Comparison of ENCODE assay signal across 8 mouse cellular contexts in genomic region chr1:37299540-37300491, GRCm38 (mm10). TPM values are rescaled to one million over a fixed set of nuclear protein-coding genes. Genes with fewer than 3 reads are reported as not detected.
A peak's percentile ranks its signal among the peaks of the same experiment; 100 is the strongest.
DNase-seq lines count a peak whose midpoint lies in the region; ATAC-seq and TF ChIP-seq lines count a peak whose summit lies in the region.

Gene Inpp4a (plus strand): TSS chr1:37299865.

- peak within 1 kb of the TSS; percentile 80 for H3K4me2 ChIP-seq in forebrain, embryonic 16.5 days (ENCODE audit: low read length)
- H3K4me2 ChIP-seq in lung, embryonic 14.5 days = peak within 1 kb of the TSS; percentile 86

- peak within 1 kb of the TSS; percentile 73 for H3K4me3 ChIP-seq in G1E (ENCODE audit: low read depth, low read length)
- H3K4me3 ChIP-seq in forebrain, embryonic 16.5 days (replicated peaks; ENCODE audit: low read length) = peak within 1 kb of the TSS; percentile 98
- peak within 1 kb of the TSS; percentile 92 for H3K4me3 ChIP-seq in layer of hippocampus, adult 2 months
- H3K4me3 ChIP-seq in lung, embryonic 14.5 days (ENCODE audit: low read depth, low read length) = peak within 1 kb of the TSS; percentile 84
- peak within 1 kb of the TSS; percentile 63 for H3K4me3 ChIP-seq in olfactory bulb, adult 2 months (ENCODE audit: insufficient read depth, low read depth, low read length)
- H3K4me3 ChIP-seq in thymus, adult 2 months (ENCODE audit: control insufficient read depth, insufficient read depth, low read length) = peak within 1 kb of the TSS; percentile 66

- H3K27ac ChIP-seq in forebrain, embryonic 16.5 days (ENCODE audit: low read length) = peak within 1 kb of the TSS; percentile 72
- peak within 1 kb of the TSS; percentile 91 for H3K27ac ChIP-seq in layer of hippocampus, adult 2 months
- H3K27ac ChIP-seq in lung, embryonic 14.5 days (ENCODE audit: low read depth) = no peak within 1 kb of the TSS
- H3K27ac ChIP-seq in olfactory bulb, adult 2 months (ENCODE audit: insufficient read depth, low read depth, low read length) = peak within 1 kb of the TSS; percentile 19
- H3K27ac ChIP-seq in thymus, adult 2 months (ENCODE audit: control insufficient read depth, insufficient read depth, low read length) = no peak within 1 kb of the TSS

- peak; percentile 84 for DNase-seq in G1E (ENCODE audit: low spot score)
- peak; percentile 95 to 97 for DNase-seq in cerebellum, adult 18-20 months
- peak; percentile 95 to 96 for DNase-seq in heart, postnatal 36 days
- DNase-seq in layer of hippocampus, adult 2 months (ENCODE audit: low spot score in 2 of 2) = peak; percentile 92 to 97
- DNase-seq in lung, embryonic 14.5 days = peak; percentile 90
- DNase-seq in thymus, adult 2 months = peak; percentile 95

- peaks cover 13% of the 10 kb centered on the region for H3K4me1 ChIP-seq in G1E (ENCODE audit: insufficient read depth, low read depth, low read length)
- H3K4me1 ChIP-seq in forebrain, embryonic 16.5 days (replicated peaks; ENCODE audit: control insufficient read depth, insufficient read depth, low read length) = peaks cover 15% of the 10 kb centered on the region
- H3K4me1 ChIP-seq in lung, embryonic 14.5 days (ENCODE audit: insufficient read depth) = peaks cover 7% of the 10 kb centered on the region
- H3K4me1 ChIP-seq in olfactory bulb, adult 2 months (ENCODE audit: control insufficient read depth, insufficient read depth, low read length) = peaks cover 8% of the 10 kb centered on the region
- H3K4me1 ChIP-seq in thymus, adult 2 months (replicated peaks; ENCODE audit: control insufficient read depth, insufficient read depth, low read length) = peaks cover 13% of the 10 kb centered on the region

- H3K27me3 ChIP-seq in G1E (ENCODE audit: insufficient read depth, low read length) = peaks cover 21% of the 10 kb centered on the region
- no peaks in the 10 kb centered on the region; the same call in 1 of the 2 replicates for H3K27me3 ChIP-seq in forebrain, embryonic 16.5 days (replicated peaks; ENCODE audit: control insufficient read depth, insufficient read depth, low read length)
- H3K27me3 ChIP-seq in lung, embryonic 14.5 days (ENCODE audit: insufficient read depth, low read length) = no peaks in the 10 kb centered on the region
- no peaks in the 10 kb centered on the region; the same call in 1 of the 2 replicates for H3K27me3 ChIP-seq in thymus, adult 2 months (ENCODE audit: control insufficient read depth, insufficient read depth, low read length)

- peak; percentile 74 for TF ChIP-seq POLR2A in olfactory bulb, adult 2 months (IDR thresholded peaks at IDR 0.05; ENCODE audit: insufficient read depth, low read depth, low read length)
- TF ChIP-seq POLR2A in thymus, adult 2 months (IDR thresholded peaks at IDR 0.05; ENCODE audit: control insufficient read depth, extremely low read depth, insufficient read depth, low read length, poor library complexity) = no peak

- 0 out of 2 replicates have a peak, but pooled peaks cover 6% of the 10 kb centered on the region for H3K9me3 ChIP-seq in G1E (replicated peaks)
- H3K9me3 ChIP-seq in forebrain, embryonic 16.5 days (ENCODE audit: control insufficient read depth, low read length) = no peaks in the 10 kb centered on the region
- H3K9me3 ChIP-seq in lung, embryonic 14.5 days (ENCODE audit: low read depth, low read length) = no peaks in the 10 kb centered on the region

- under 1% methylated on average over 75 of the region's 77 CpGs for WGBS in forebrain, embryonic 16.5 days
- WGBS in lung, embryonic 14.5 days = under 1% methylated on average over 77 of the region's 77 CpGs
- under 1% methylated on average over 77 of the region's 77 CpGs for WGBS in olfactory bulb, adult 2 months
- 1% methylated on average over 77 of the region's 77 CpGs for WGBS in thymus, adult 2 months

- TF ChIP-seq CTCF in G1E (IDR thresholded peaks at IDR 0.05; ENCODE audit: low read depth, low read length) = no peak
- TF ChIP-seq CTCF in layer of hippocampus, adult 2 months (conservative IDR thresholded peaks at IDR 0.05) = no peak
- no peak for TF ChIP-seq CTCF in lung, embryonic 14.5 days (IDR thresholded peaks at IDR 0.05; ENCODE audit: low read depth)
- no peak for TF ChIP-seq CTCF in olfactory bulb, adult 2 months (IDR thresholded peaks at IDR 0.05; ENCODE audit: insufficient read depth, low read depth, low read length)
- no peak for TF ChIP-seq CTCF in thymus, adult 2 months (IDR thresholded peaks at IDR 0.05; ENCODE audit: borderline replicate concordance, control insufficient read depth, extremely low read depth, insufficient read depth, low read length, poor library complexity)

- peak; percentile 86 for ATAC-seq in G1E (ENCODE audit: extremely low read depth, insufficient number of reproducible peaks, low FRiP score, poor library complexity, severe bottlenecking)
- peak; percentile 93 for ATAC-seq in forebrain, embryonic 16.5 days
- ATAC-seq in lung, embryonic 14.5 days (ENCODE audit: insufficient read depth) = peak; percentile 90

- peak within 1 kb of the TSS; percentile 99 for H3K9ac ChIP-seq in forebrain, embryonic 16.5 days (replicated peaks; ENCODE audit: low read depth, low read length)
- H3K9ac ChIP-seq in lung, embryonic 14.5 days = peak within 1 kb of the TSS; percentile 69

- intact Hi-C loops in heart, postnatal 36 days (cut with DNase I) = loop anchor here (5.0 kb wide), 1 partner anchor 47 kb away; no protein-coding TSS in a partner anchor

- H3K36me3 ChIP-seq in G1E (replicated peaks) = no peaks in the 10 kb centered on the region
- H3K36me3 ChIP-seq in forebrain, embryonic 16.5 days (ENCODE audit: control insufficient read depth, insufficient read depth) = no peaks in the 10 kb centered on the region
- H3K36me3 ChIP-seq in lung, embryonic 14.5 days (ENCODE audit: insufficient read depth) = no peaks in the 10 kb centered on the region
- no peaks in the 10 kb centered on the region for H3K36me3 ChIP-seq in thymus, adult 2 months (ENCODE audit: control insufficient read depth, insufficient read depth, low read length)

RNA-seq across cellular contexts. Expression of gene Inpp4a, which starts in this region (rescaled TPM):
- total RNA-seq in G1E (2014; fragmentation: Nextera tagmentation) (4.2 and 6.2 TPM in 2 replicates), G1E (2017) (5.4 and 6.1 TPM in 2 replicates)
- 2.9 and 4.5 TPM in 2 replicates for polyA plus RNA-seq in G1E (2012)
- 57.5 and 65.2 TPM in 2 replicates for polyA plus RNA-seq in forebrain, embryonic 16.5 days (2015; fragmentation: Nextera tagmentation; extraction: Ambion mirVana)
- 10 to 100 TPM; 17.0 to 19.8 TPM for total RNA-seq in heart, postnatal 36 days (2021)
- 100 to 1,000 TPM; 168 TPM for total RNA-seq in layer of hippocampus, adult 2 months (2021)
- polyA plus RNA-seq in lung, embryonic 14.5 days (2014; fragmentation: Nextera tagmentation; extraction: Ambion mirVana) = 10.3 and 11.1 TPM in 2 replicates
- 177 TPM in 1 of 2 replicates, not detected in the other for polyA plus RNA-seq in olfactory bulb, adult 2 months (2012; ENCODE audit: insufficient read depth, insufficient read length, low replicate concordance, missing spikeins)
- polyA plus RNA-seq in thymus, adult 2 months (2012; rRNA removed) = 14.5 and 17.0 TPM in 2 replicates

Comparison
In these comparisons a context has a peak if more than half of its experiments do, and no peak if none do; other contexts are left out.
1. RNA of gene Inpp4a (total RNA-seq): 168 TPM in layer of hippocampus, adult 2 months; 17.0 to 19.8 TPM in heart, postnatal 36 days and 4.2 to 6.2 TPM in G1E; every median in the first group is over 4 times any median in the second.
2. H3K27ac ChIP-seq: peak in forebrain, embryonic 16.5 days (single experiment), layer of hippocampus, adult 2 months (single experiment) and olfactory bulb, adult 2 months (single experiment); none in lung, embryonic 14.5 days (single experiment) and thymus, adult 2 months (single experiment).
3. Peak in every context shown above with its lines, with median percentiles within 50 percentile points of each other: ATAC-seq, DNase-seq and H3K4me3 ChIP-seq.